Mouse (Mus musculus) midbrain, embryonic 13.5 days (tissue): ENCODE results near the gene Elmo1. TPM values are rescaled to one million over a fixed set of nuclear protein-coding genes. Genes with fewer than 3 reads are reported as not detected.

Source experiments
- ATAC-seq: fragments of 200-750 bp; cut with Nextera tagmentation; 2 replicates; pipeline ENCODE4 v1.8.0; 2017; ENCODE audit warnings: mild to moderate bottlenecking, moderate TSS enrichment, moderate library complexity
- H3K27ac ChIP-seq: fragments of 300-500 bp; sonication (generic); 2 replicates; pipeline ENCODE4 v1.5.1; 2015; ENCODE audit warnings: inconsistent platforms, mild to moderate bottlenecking, moderate library complexity
- H3K27me3 ChIP-seq: fragments of 300-500 bp; sonication (generic); 2 replicates; pipeline ENCODE4 v1.6.1; 2015; ENCODE audit warnings: mild to moderate bottlenecking, inconsistent platforms
- H3K36me3 ChIP-seq: fragments of 300-500 bp; sonication (generic); 2 replicates; pipeline ENCODE4 v1.6.1; 2015; ENCODE audit warnings: mild to moderate bottlenecking, inconsistent platforms
- H3K4me1 ChIP-seq: fragments of 300-500 bp; sonication (generic); replicated peaks from 2 replicates; pipeline ENCODE4 v1.6.1; 2015; ENCODE audit warnings: inconsistent platforms
- H3K4me2 ChIP-seq: fragments of 300-500 bp; sonication (generic); replicated peaks from 2 replicates; pipeline ENCODE4 v1.6.1; 2015; ENCODE audit warnings: moderate library complexity, mild to moderate bottlenecking, inconsistent platforms
- H3K4me3 ChIP-seq: fragments of 300-500 bp; sonication (generic); replicated peaks from 2 replicates; pipeline ENCODE4 v1.5.1; 2015; ENCODE audit warnings: mild to moderate bottlenecking, inconsistent platforms
- H3K9ac ChIP-seq: fragments of 300-500 bp; sonication (generic); replicated peaks from 2 replicates; pipeline ENCODE4 v1.6.1; 2015; ENCODE audit warnings: mild to moderate bottlenecking, inconsistent platforms
- H3K9me3 ChIP-seq: fragments of 300-500 bp; sonication (generic); 2 replicates; pipeline ENCODE4 v1.6.1; 2016; ENCODE audit warnings: mild to moderate bottlenecking, inconsistent platforms
- WGBS: fragments of 180-500 bp; shearing (Covaris S2); methylation state at CpG from one replicate; pipeline ENCODE4 v1.1.7; 2015; 5-methylcytosine and 5-hydroxymethylcytosine counted together
- polyA plus RNA-seq: library from polyadenylated mRNA; unstranded; fragments of >200 nt; fragmentation: Nextera tagmentation; extraction: Ambion mirVana; gene quantifications from 2 replicates; pipeline ENCODE4 v1.2.1, GENCODE M21; 2015

The Elmo1 gene
- polyA plus RNA-seq, 1 experiment from 2014 or later = 36.5 TPM

DNA sequence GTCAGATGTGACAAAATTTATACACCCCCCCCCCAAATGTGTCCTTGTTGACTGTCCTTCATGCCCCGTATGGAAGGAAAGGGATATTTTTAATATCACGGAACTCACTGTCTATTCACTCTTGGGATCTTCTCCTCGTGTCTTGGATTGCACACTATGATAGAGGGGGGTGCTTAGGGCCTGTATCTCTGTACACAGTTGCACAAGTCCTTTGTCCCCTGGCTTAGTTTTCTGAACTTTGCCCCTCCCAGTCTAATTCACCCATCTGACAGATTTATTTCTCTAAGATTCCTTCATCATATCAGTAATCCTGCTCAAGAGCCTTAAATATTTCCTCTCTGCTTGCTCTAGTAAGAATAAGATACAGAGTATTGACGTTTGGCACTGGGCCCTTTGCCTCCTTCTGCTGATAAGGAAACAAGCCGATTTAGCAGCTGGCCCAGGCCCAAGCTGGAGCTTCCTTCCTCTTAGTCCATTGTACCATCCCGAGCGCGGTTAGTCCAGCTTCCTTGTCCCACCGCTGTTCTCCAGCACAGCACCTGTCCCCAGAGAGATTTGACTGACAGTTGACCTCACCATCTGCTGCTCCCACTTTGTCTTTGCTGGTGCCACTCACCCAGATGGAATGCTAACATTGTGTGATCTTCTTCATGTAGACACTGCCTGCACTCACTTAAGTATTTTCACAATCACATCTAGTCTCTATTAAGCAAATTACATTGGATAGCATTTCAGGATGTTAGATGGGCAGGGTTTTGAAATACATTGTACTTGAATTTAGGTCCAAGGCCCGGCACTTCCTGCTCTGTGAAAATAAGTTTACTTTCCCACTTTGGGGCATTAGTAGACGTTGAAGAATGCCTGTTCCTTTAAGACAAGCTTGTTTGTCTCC lies 141.7 kb downstream of the Elmo1 start:
- peak; percentile 50; the same call in 1 of the 2 replicates for ATAC-seq
- 64% methylated on average over 11 of the region's 11 CpGs for WGBS

DNA sequence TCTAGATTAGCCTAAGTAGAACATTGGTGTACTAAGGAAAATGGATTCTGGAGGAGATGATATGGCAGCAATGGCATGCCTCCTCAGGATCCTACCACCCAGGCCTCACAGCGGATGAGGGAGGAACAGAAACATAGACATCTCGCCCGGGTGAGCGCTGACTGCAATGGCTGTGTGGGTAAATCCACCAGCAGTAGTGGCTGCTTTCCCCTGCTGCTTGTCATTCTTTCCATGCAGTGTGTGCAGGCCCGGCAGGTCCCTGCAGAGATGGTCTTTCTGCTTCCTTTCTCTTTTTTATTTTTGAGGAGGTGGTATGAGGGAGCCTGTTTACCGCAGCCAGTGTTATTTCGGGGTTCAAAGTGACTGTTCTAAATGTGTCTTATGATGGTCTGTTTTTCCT lies 143.3 kb downstream of the Elmo1 start:
- peaks cover 6% of the 10 kb centered on the region; the same call in 1 of the 2 replicates for H3K4me1 ChIP-seq
- H3K9me3 ChIP-seq = no peaks in the 10 kb centered on the region
- no peak overlapping the region for H3K9ac ChIP-seq
- H3K4me3 ChIP-seq = no peak overlapping the region
- no peaks in the 10 kb centered on the region for H3K36me3 ChIP-seq
- H3K27me3 ChIP-seq = no peaks in the 10 kb centered on the region
- H3K27ac ChIP-seq = no peak overlapping the region
- no peak overlapping the region for H3K4me2 ChIP-seq
- WGBS = 87% methylated on average over 7 of the region's 7 CpGs
- ATAC-seq = no peak

More for the DNA sequence above, 141.7 kb downstream of the Elmo1 start:
- Histone ChIP-seq H3K4me3 (no peak overlapping the region), H3K9me3 (no peaks in the 10 kb centered on the region), H3K27ac (no peak overlapping the region), H3K9ac (no peak overlapping the region), H3K36me3 (no peaks in the 10 kb centered on the region), H3K27me3 (no peaks in the 10 kb centered on the region), H3K4me2 (no peak overlapping the region), H3K4me1 (peaks cover 8% of the 10 kb centered on the region; the same call in 1 of the 2 replicates)

DNA sequence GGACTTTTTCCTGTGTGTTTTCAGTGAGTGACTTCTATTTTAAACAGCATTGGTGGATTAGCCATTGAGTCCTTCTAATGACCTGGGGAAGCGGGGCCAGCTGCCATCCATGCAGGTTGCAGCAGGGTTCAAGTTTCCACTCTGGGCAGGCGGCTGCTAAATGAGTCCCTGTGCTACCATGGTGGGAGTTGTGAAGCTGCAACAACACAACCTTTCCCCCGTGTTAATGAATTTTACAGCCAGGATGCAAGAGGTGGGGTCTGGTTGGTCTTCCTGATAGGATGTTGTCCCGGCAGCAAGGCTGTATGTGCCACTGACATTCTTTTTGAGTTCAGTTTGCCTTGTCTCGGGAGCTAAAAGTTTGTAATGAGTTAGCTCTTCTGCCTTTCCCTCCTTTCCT lies 147.2 kb downstream of the Elmo1 start:
- Histone ChIP-seq H3K36me3 (no peaks in the 10 kb centered on the region), H3K27ac (no peak overlapping the region), H3K9me3 (no peaks in the 10 kb centered on the region), H3K4me1 (no peaks in the 10 kb centered on the region), H3K4me3 (no peak overlapping the region), H3K27me3 (no peaks in the 10 kb centered on the region), H3K9ac (no peak overlapping the region), H3K4me2 (no peak overlapping the region)
- no peak for ATAC-seq
- WGBS = 82% methylated on average over 5 of the region's 5 CpGs

DNA sequence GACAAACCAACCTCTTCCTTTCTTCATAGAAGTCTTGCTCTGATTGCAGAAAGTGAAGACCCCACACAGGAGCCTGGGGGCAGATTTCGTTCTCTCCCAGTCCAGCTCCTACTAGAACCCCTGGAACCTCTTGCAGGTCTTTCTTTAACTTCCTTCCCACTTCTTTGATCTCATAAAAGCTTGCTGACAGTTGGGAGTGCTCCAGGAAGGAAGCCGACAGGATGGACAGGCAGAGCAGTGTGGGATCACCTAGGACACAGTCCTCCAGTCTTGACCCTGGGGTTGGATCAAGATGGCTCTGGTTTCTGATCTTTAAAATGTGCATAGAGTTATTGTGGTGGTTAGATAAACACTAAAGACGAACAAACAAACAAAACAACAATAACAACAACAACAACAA lies 147.8 kb downstream of the Elmo1 start:
- Histone ChIP-seq H3K27me3 (no peaks in the 10 kb centered on the region), H3K9ac (no peak overlapping the region), H3K4me2 (no peak overlapping the region), H3K36me3 (no peaks in the 10 kb centered on the region), H3K4me1 (no peaks in the 10 kb centered on the region), H3K27ac (no peak overlapping the region), H3K4me3 (no peak overlapping the region), H3K9me3 (no peaks in the 10 kb centered on the region)
- no peak for ATAC-seq
- WGBS = 74% methylated on average over 3 of the region's 3 CpGs

DNA sequence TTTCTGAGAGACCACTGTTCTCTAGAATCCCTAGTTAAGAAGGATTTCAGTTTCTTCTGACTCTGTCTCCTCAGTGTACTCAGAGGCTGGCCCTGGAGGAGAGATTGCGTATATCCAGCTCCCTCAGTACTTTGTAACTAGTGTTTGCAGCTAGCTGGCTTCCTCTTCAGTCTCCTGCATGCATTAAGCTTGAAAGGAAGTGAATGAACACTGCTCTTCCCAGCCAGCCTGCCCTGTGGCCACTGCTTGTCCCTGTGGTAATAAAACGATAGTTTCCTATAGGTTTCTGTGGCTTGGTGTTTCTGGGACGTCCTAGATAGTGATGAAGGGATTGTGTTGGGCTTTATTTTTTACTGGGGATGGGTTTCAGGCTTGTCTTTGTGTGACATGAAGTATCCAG lies 148.3 kb downstream of the Elmo1 start:
- no peak for ATAC-seq
- no peaks in the 10 kb centered on the region for H3K27me3 ChIP-seq
- no peak overlapping the region for H3K4me3 ChIP-seq
- WGBS = 83% methylated on average over 3 of the region's 3 CpGs
- H3K4me2 ChIP-seq = no peak overlapping the region
- no peaks in the 10 kb centered on the region for H3K36me3 ChIP-seq
- H3K9me3 ChIP-seq = no peaks in the 10 kb centered on the region
- H3K9ac ChIP-seq = no peak overlapping the region
- no peaks in the 10 kb centered on the region for H3K4me1 ChIP-seq
- no peak overlapping the region for H3K27ac ChIP-seq

DNA sequence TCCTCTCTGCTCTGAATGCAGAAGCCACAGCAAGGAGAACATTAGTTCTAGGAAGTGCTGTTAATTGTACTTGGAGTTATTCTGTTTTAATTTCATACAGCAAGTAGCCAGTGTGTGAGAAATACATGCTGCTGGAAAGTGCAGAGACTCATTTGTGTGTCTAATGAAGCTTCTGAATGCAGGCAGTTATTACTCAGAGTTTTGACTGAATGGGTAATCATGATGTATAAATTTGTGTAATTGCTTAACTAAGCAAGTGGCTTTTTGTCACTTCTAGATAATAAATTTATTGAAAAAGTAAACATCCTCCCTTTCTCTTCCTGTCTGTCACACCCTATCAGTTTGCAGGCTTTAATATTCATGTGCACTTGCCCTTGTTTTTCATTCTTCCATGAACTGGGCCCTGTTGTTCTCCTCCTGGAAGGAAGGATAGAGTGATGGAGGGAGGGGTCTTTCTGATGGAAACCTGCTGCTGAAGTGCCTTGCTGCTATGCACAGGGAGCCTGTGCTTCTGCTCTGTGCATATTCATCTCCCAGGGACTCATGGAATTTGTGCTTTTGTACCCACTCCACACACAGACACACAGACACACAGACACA lies 159.8 kb downstream of the Elmo1 start:
- ATAC-seq = no peak
- H3K27me3 ChIP-seq = no peaks in the 10 kb centered on the region
- no peak overlapping the region for H3K4me2 ChIP-seq
- no peaks in the 10 kb centered on the region for H3K36me3 ChIP-seq
- H3K9me3 ChIP-seq = no peaks in the 10 kb centered on the region
- H3K4me3 ChIP-seq = no peak overlapping the region
- H3K4me1 ChIP-seq = no peaks in the 10 kb centered on the region
- H3K9ac ChIP-seq = no peak overlapping the region
- no peak overlapping the region for H3K27ac ChIP-seq

DNA sequence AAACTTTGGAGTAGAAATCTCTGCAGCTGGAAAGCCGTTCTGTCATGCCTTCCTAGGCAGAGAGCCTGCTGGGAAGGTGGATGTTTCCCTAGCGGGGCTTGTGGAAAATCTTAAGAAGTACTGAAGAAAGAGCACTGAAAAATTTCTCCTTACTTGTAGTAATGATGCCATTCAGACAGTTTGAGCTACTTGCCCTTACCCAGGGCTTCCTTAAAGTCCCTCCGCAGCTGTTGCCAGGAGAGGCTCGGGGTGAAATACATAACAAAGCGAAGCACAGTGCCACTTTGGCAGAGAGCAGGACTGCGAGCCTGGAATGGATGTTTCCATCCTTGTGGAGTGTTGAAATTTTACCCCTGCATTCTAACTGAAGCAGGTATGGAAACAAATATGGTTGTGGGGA lies 164.5 kb downstream of the Elmo1 start:
- Histone ChIP-seq H3K4me2 (no peak overlapping the region), H3K4me3 (no peak overlapping the region), H3K9ac (no peak overlapping the region), H3K27me3 (no peaks in the 10 kb centered on the region), H3K4me1 (no peaks in the 10 kb centered on the region), H3K36me3 (no peaks in the 10 kb centered on the region), H3K9me3 (no peaks in the 10 kb centered on the region), H3K27ac (no peak overlapping the region)
- WGBS = 87% methylated on average over 6 of the region's 6 CpGs
- no peak for ATAC-seq

DNA sequence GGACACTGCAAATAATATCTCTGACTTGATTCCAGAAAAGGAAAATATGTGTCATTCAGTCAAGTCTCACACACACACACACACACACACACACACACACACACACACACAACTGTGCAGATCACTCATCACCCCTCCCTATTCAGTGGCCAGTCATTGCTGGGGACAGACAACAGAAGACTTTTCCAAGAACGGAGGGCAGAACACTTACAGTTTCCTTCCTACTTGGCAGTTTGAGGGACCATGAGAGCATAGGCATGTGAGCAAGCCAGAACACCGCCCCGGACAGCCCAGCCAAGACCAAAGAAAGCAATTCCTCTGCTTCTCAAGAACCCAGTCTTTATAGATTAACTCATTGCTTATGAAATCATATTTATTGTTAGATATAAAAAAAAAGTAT lies 165.0 kb downstream of the Elmo1 start:
- H3K9me3 ChIP-seq = no peaks in the 10 kb centered on the region
- no peak for ATAC-seq
- no peak overlapping the region for H3K27ac ChIP-seq
- WGBS = 84% methylated on average over 3 of the region's 3 CpGs
- no peaks in the 10 kb centered on the region for H3K27me3 ChIP-seq
- no peaks in the 10 kb centered on the region for H3K36me3 ChIP-seq
- no peak overlapping the region for H3K4me2 ChIP-seq
- H3K9ac ChIP-seq = no peak overlapping the region
- no peak overlapping the region for H3K4me3 ChIP-seq
- no peaks in the 10 kb centered on the region for H3K4me1 ChIP-seq

DNA sequence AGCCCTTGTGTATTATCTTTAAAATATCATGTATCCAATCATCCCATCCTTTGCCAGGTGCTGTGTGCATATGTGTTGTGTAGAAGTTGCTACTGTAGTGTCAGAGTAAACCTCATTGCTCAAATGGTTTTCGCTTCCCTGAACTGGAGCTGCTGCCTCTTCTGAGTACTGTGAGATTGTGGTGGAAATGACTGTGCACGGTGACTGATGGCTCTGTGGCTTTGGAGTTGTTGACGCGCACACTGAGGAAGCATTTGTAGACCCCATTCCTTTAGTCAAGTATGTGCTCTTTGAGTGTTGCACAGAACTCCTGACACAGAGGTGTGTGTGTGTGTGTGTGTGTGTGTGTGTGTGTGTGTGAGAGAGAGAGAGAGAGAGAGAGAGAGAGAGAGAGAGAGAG lies 166.2 kb downstream of the Elmo1 start:
- ATAC-seq = no peak
- no peaks in the 10 kb centered on the region for H3K4me1 ChIP-seq
- H3K9me3 ChIP-seq = no peaks in the 10 kb centered on the region
- no peaks in the 10 kb centered on the region for H3K27me3 ChIP-seq
- H3K4me2 ChIP-seq = no peak overlapping the region
- H3K9ac ChIP-seq = no peak overlapping the region
- H3K4me3 ChIP-seq = no peak overlapping the region
- H3K27ac ChIP-seq = no peak overlapping the region
- no peaks in the 10 kb centered on the region for H3K36me3 ChIP-seq
- WGBS = 95% methylated on average over 4 of the region's 4 CpGs

DNA sequence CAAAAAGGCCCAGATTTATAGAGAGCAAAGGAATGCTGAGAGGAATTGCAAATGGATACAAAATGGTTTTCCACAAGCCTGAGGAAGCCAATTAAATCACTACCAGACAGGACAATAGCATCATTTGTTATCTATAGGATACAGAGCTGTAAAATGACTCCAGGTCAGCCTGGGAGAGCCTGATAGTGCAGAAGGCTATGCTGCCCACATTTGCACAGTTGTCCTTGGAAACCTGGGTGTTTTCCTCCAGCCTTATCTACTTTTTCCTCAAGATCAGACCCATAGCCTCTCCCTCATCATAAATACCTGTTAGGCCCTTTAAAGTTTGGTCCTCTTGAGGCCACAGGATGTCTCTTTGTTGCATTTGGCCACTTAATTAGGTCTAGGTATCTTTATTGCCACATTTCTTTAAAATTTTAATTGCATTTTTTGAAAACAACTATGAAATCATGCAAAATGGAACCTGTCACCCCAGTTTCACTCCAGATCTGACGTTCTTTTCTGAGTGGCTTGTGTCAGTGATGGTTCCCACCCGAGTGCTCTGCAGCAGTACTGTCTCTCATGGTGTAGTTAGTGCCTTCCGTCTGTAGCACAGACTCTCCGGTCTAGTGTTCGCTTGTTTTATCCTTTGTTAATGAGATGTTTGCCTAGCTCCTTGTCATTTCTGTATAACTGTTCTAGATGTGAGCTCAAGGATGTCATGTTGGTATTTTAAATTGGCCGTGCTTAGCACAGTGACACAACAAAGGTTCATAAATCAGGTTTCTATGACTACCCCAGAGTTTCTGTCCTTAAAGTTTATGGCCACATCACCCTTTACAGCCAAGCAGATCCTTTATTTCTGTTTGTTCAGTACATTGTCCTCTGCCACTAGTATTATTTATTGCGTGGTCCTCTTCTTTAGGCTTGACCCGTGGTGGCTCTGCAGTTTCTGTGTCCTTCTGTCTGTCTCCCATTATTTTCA lies 167.4 kb downstream of the Elmo1 start:
- Histone ChIP-seq H3K9me3 (no peaks in the 10 kb centered on the region), H3K36me3 (no peaks in the 10 kb centered on the region), H3K9ac (no peak overlapping the region), H3K27me3 (no peaks in the 10 kb centered on the region), H3K27ac (no peak overlapping the region), H3K4me3 (no peak overlapping the region), H3K4me2 (no peak overlapping the region), H3K4me1 (no peaks in the 10 kb centered on the region)
- WGBS = 87% methylated on average over 8 of the region's 8 CpGs
- peak; percentile 45; the same call in 1 of the 2 replicates for ATAC-seq

DNA sequence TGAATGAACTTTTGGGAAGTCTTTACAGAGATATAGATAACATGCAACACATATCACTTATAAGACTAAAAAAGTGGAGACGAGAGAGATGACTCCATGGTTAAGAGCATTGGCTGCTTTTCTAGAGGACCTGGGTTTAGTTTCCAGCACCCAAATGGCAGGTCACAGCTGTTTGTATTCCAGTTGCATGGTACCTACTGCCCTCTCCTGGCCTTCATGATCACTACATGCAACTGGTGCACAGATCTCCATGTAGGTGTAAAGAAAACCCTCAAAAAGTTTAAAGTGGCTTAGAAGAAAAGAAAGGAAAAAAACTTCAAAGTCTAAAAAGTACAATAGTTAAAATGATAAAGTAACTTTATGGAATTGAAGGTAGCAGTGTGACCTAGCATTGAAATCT lies 172.8 kb downstream of the Elmo1 start:
- Histone ChIP-seq H3K4me3 (no peak overlapping the region), H3K36me3 (no peaks in the 10 kb centered on the region), H3K27ac (no peak overlapping the region), H3K9me3 (no peaks in the 10 kb centered on the region; the same call in 1 of the 2 replicates), H3K27me3 (no peaks in the 10 kb centered on the region), H3K4me2 (no peak overlapping the region), H3K9ac (no peak overlapping the region), H3K4me1 (no peaks in the 10 kb centered on the region)
- WGBS = 92% methylated on average over 1 of the region's 1 CpGs
- ATAC-seq = no peak

DNA sequence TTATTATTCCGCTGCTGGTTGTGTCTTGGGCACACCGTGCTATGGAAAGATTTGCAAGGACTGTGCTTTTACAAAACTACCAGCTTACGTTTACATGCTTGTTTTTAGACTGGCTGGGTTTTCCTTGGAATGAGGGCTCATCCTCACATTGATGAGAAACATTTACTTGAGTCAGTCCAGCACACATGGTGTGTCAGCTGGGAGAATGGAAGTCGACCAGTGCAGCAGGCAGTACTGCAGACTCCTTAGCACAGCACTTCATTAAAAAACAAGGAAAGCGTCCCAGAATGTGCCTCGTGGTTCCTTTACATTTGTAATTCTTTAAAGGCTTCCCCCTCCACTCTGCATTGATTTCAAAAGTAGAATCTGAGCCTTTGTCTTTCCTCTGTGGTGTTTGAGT lies 179.8 kb downstream of the Elmo1 start:
- no peak overlapping the region for H3K27ac ChIP-seq
- H3K4me3 ChIP-seq = no peak overlapping the region
- 60% methylated on average over 6 of the region's 6 CpGs for WGBS
- no peak overlapping the region for H3K4me2 ChIP-seq
- H3K4me1 ChIP-seq = no peaks in the 10 kb centered on the region
- H3K36me3 ChIP-seq = no peaks in the 10 kb centered on the region
- no peaks in the 10 kb centered on the region for H3K9me3 ChIP-seq
- no peaks in the 10 kb centered on the region for H3K27me3 ChIP-seq
- H3K9ac ChIP-seq = no peak overlapping the region
- ATAC-seq = no peak
